Mouse (Mus musculus): ENCODE measurements around the gene Gfpt2.
"Not testable (repeated sequence)": the region's sequence is repeated elsewhere in the genome, so short reads cannot be mapped to it uniquely, and the experiment has no call there.

The Gfpt2 gene

GRCm38 (mm10) chr11:49793619-49794341 is at the start of gene Gfpt2:
TSS of gene Gfpt2 (plus strand) at chr11:49794178.
- DNase-seq = peak; percentile 59 to 75

GRCm38 (mm10) chr11:49744981-49745380 is 49.0 kb upstream of the Gfpt2 start:
- peak in 1 of 2 experiments; percentile 39 for DNase-seq

GRCm38 (mm10) chr11:49745839-49746238 is 48.1 kb upstream of the Gfpt2 start:
- no peak for DNase-seq

- no peak for DNase-seq
Measured at GRCm38 (mm10) chr11:49746756-49747155, 47.2 kb upstream of the Gfpt2 start.

GRCm38 (mm10) chr11:49754958-49755665 is 38.9 kb upstream of the Gfpt2 start:
- no peak for DNase-seq

- no peak for DNase-seq
Measured at GRCm38 (mm10) chr11:49758096-49758495, 35.9 kb upstream of the Gfpt2 start.

GRCm38 (mm10) chr11:49761130-49761529 is 32.8 kb upstream of the Gfpt2 start:
- DNase-seq = no peak

GRCm38 (mm10) chr11:49763555-49763954 is 30.4 kb upstream of the Gfpt2 start:
- no peak for DNase-seq

- DNase-seq = no peak
Measured at GRCm38 (mm10) chr11:49764023-49764422, 30.0 kb upstream of the Gfpt2 start.

- DNase-seq = peak; percentile 14 to 25
Measured at GRCm38 (mm10) chr11:49764639-49765299, 29.2 kb upstream of the Gfpt2 start.

- no peak for DNase-seq
Measured at GRCm38 (mm10) chr11:49765377-49766136, 28.4 kb upstream of the Gfpt2 start.

GRCm38 (mm10) chr11:49766137-49766411 is 27.9 kb upstream of the Gfpt2 start:
- DNase-seq = no peak

GRCm38 (mm10) chr11:49767497-49767896 is 26.5 kb upstream of the Gfpt2 start:
- not testable (repeated sequence) for DNase-seq

GRCm38 (mm10) chr11:49768781-49769180 is 25.2 kb upstream of the Gfpt2 start:
- no peak for DNase-seq

- no peak for DNase-seq
Measured at GRCm38 (mm10) chr11:49770676-49771550, 23.1 kb upstream of the Gfpt2 start.

GRCm38 (mm10) chr11:49772251-49772650 is 21.7 kb upstream of the Gfpt2 start:
- no peak for DNase-seq

GRCm38 (mm10) chr11:49774894-49775293 is 19.1 kb upstream of the Gfpt2 start:
- DNase-seq = no peak

GRCm38 (mm10) chr11:49778844-49779243 is 15.1 kb upstream of the Gfpt2 start:
- DNase-seq = peak; percentile 44 to 60

- DNase-seq = no peak
Measured at GRCm38 (mm10) chr11:49780161-49780817, 13.7 kb upstream of the Gfpt2 start.

- DNase-seq = no peak
Measured at GRCm38 (mm10) chr11:49781833-49782399, 12.1 kb upstream of the Gfpt2 start.

GRCm38 (mm10) chr11:49793131-49793530 is 847 bp upstream of the Gfpt2 start:
- DNase-seq = no peak

All from cerebellum, postnatal 25 days (tissue).